Mouse (Mus musculus) macrophage (primary cell): ENCODE results near the gene Lgals2. TPM values are rescaled to one million over a fixed set of nuclear protein-coding genes. Genes with fewer than 3 reads are reported as not detected.

Source experiments
- H3K27ac ChIP-seq: fragments of 350-480 bp; formaldehyde crosslinking; 2 replicates; pipeline ENCODE4 v1.9.0; 2021
- H3K36me3 ChIP-seq: fragments of 350-480 bp; formaldehyde crosslinking; 2 replicates; pipeline ENCODE4 v1.9.0; 2021; ENCODE audit errors: inconsistent target
- H3K4me3 ChIP-seq: fragments of 350-480 bp; formaldehyde crosslinking; 2 replicates; pipeline ENCODE4 v1.9.0; 2021; ENCODE audit errors: inconsistent target
- H3K79me2 ChIP-seq: fragments of 350-480 bp; formaldehyde crosslinking; 2 replicates; pipeline ENCODE4 v1.9.0; 2021; ENCODE audit errors: inconsistent target
- WGBS: methylation state at CpG from one replicate; pipeline ENCODE4 v1.1.7; 2026; ENCODE audit warnings: inconsistent platforms; ENCODE audit not compliant: missing documents; 5-methylcytosine and 5-hydroxymethylcytosine counted together
- polyA plus RNA-seq: library from polyadenylated mRNA; stranded (reverse); fragments of 250-400 nt; gene quantifications from 3 replicates; pipeline ENCODE4 v1.2.4, GENCODE M21; 2018; ENCODE audit warnings: inconsistent platforms
- total RNA-seq, 78 experiments: library from RNA; depleted of rRNA; stranded (reverse); fragments of 250-400 nt; gene quantifications; 1 replicate in 9 of 78; 2 replicates in 24 of 78; 3 replicates in 43 of 78; 4 replicates in 2 of 78; pipeline ENCODE4 v1.2.4; 2018; ENCODE audit warnings: inconsistent platforms in 56 of 78

The Lgals2 gene
- not detected for total RNA-seq (2018; cell fraction: chromatin; rRNA removed)
- total RNA-seq (2018; cell fraction: cytosol; rRNA removed), result not detected
- total RNA-seq (2018; cell fraction: nucleus; rRNA removed), result not detected
- polyA plus RNA-seq, result not detected in 3 replicates

DNA sequence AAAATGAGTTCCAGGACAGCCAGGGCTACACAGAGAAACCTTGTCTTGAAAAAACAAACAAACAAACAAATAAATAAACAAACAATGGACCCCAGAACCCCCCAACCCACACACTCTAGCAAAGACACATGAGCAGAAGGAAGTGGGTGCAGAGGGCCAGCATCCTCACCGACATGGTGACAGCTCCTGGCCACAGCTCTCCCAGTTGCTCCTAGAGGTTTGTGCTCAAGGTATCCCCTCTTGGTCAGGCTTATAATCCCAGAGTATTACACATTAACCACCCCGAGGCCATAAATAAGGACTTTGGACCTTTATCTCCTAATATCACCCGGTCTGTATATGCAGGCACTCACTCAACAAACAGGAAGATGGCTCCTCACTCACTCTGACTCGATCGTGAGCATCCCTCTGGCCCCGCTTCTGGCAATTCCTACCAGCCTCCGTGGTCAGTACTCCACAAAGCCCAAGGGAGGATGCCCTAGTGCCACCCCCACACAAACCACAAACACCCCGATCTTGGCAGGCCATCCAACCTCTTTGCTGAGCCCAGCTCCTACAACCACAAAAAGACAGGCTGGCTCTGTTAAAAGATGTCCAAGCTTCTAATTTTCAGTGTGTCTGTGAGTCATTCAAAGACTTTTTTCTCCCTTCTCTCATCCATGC, at the start of gene Lgals2:
Lgals2 (minus strand) TSS at position 227 of the 663 bp plus-strand sequence.
- 40% methylated on average over 8 of the region's 8 CpGs for WGBS
- Histone ChIP-seq H3K79me2 (no peaks in the 10 kb centered on the region), H3K4me3 (no peak within 1 kb of the TSS)

DNA sequence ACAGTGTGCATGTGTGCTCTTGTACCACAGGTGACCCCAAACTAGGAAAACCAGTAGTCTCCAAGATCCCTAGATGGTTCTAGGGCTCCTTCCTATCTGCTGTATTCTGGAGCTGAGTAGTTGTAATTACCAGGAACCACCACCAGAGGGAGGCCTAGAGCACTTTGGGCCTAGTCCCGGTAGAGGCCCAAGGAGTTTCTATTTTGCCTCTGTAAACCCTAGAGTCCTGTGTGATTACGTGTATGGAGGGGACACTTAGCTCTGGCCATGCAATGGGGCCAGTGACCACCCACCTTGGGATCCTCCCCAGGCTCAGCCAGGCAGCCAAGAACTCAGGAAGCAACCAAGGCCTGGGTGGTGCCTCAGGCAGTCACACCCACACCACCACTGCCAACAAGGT, 47.9 kb upstream of the Lgals2 start:
- H3K4me3 ChIP-seq, result peak overlapping the region; percentile 4; the same call in 1 of the 2 replicates
- WGBS, result 18% methylated on average over 2 of the region's 2 CpGs
- H3K27ac ChIP-seq, result no peak overlapping the region; the same call in 1 of the 2 replicates
- peaks cover 59% of the 10 kb centered on the region for H3K36me3 ChIP-seq
- H3K79me2 ChIP-seq, result peaks cover 32% of the 10 kb centered on the region

More for the DNA sequence above, at the start of gene Lgals2:
- Histone ChIP-seq H3K36me3 (no peaks in the 10 kb centered on the region), H3K27ac (no peak within 1 kb of the TSS)

DNA sequence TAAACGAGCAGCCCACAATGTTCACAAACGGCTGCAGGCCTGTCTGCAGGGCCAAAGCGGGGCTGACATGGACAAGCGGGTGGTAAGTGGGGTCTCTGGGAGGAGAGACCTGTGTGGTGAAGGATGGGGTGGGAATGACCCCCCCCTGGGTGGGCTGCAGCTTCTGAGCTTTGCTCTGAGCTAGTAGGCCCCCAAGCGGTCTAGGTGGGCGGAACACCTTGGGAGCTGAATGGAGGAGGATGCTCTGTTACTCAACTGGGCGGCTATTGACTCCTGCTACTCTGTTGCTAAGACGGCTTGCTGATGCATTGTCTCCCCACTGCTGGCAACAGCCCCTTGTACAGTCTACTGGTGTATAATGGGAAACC, 46.1 kb upstream of the Lgals2 start:
- H3K79me2 ChIP-seq, result peaks cover 32% of the 10 kb centered on the region
- peak overlapping the region; percentile 85; the same call in 1 of the 2 replicates for H3K27ac ChIP-seq
- H3K4me3 ChIP-seq, result peak overlapping the region; percentile 95; the same call in 1 of the 2 replicates
- 86% methylated on average over 8 of the region's 8 CpGs for WGBS
- peaks cover 41% of the 10 kb centered on the region for H3K36me3 ChIP-seq

DNA sequence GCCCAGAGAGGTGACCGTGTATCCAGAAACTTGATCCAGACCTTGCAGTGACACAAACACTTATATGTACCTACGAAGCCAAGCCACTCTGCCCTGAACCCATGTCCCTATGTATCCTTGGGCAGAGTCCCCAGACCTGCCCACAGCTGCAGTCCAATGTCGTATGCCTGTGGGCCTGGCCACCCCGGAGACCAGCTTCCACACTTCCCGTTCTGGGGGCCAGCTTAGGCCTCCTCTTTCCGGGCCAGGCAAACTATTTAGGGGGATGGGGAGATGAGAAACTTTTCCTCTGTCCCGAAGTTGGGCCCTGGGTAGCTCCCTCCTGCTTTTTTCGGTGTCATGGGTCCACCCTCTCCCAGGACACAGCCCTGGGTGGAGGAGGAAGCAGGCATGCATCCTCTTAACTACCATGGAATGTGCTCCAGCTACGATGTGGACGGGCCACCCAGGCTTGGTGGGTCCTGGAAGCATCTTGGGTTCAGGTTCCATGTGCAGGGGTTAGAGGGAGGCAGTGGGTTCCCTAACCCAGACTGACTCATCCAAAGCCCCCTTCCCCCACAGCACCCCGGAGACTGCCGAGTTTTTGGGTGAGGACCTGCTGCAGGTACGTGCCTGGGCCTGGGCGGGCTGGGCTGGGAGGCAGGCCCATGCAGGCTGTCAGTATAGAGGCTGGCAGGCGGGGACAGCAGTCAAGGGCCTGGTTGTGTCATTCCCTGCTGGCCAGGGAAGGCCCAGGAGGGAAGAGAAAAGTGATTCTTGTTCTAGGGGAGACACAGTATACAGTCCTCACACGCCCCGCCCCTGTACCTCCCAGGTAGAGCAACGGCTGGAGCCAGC, 45.5 kb upstream of the Lgals2 start:
- Histone ChIP-seq H3K79me2 (peaks cover 32% of the 10 kb centered on the region), H3K4me3 (peak overlapping the region; percentile 95), H3K36me3 (peaks cover 35% of the 10 kb centered on the region), H3K27ac (peak overlapping the region; percentile 85)
- WGBS, result 26% methylated on average over 17 of the region's 18 CpGs

DNA sequence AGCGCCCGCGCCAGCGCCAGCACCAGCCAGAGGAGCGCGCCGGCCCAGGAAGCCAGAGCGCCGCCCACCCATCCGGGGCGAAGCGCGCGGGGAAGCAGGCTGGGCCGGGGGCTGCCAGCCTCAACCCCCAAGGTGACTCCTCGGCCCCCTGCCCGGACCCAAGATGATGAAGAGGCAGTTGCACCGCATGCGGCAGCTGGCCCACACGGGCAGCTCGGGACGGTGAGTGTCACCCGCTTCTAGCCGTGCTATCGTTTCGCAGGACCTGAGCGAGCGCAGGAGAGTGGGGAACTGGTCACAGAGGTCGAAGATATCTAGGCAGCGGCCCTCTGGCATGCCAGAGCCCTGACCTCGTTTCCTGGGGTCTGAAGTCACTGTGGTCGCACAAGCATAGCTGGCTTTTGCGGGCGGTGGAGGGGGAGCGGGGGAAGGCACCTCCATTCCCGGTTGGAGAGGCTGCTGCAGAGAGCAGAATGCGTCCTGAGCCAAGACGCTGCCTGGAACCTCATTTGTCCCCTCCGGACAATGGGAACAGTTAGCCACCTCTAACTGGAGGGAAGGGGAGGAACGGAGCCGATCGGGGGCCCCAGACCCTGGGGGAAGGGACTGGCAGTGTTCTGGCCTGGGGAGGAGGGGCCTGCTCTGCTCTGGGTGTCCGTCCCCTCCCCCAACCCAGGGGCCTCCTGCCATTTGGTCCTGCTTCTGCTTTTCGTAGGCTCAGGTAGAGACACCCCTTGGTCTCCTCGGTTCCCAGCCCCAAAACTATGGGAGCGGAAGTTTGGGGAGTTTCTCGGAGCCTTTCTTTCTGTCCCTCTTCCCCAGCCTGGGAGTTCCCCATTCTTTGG, 44.6 kb upstream of the Lgals2 start, which contains the start of gene Sh3bp1:
Sh3bp1 (plus strand) TSS at position 29 of the 845 bp plus-strand sequence.
- H3K36me3 ChIP-seq, result peaks cover 26% of the 10 kb centered on the region
- H3K4me3 ChIP-seq, result peak within 1 kb of the TSS; percentile 95
- H3K79me2 ChIP-seq, result peaks cover 32% of the 10 kb centered on the region
- under 1% methylated on average over 43 of the region's 47 CpGs for whole genome bisulfite sequencing
- peak within 1 kb of the TSS; percentile 85 for H3K27ac ChIP-seq

DNA sequence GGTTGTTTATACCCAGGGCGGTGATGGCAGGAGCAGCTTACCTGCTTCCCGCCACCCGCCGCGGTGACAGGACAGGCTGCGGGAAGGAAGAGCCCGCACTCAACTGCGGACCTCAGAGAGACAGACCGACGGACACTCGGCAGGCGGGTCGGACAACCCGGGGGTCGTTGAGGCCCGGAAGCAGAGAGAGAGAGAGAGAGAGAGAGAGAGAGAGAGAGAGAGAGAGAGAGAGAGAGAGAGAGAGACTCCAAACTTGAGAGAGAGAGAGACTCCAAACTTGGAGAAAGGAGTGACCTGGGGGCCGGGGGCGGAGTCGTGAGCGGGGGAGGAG, 44.0 kb upstream of the Lgals2 start, which contains the start of gene Gm49510:
Gm49510 (plus strand) TSS at position 259 of the 331 bp plus-strand sequence.
- Histone ChIP-seq H3K36me3 (peaks cover 20% of the 10 kb centered on the region), H3K4me3 (peak within 1 kb of the TSS; percentile 95), H3K27ac (peak within 1 kb of the TSS; percentile 85), H3K79me2 (peaks cover 32% of the 10 kb centered on the region)
- WGBS, result 0% methylated on average over 4 of the region's 20 CpGs

DNA sequence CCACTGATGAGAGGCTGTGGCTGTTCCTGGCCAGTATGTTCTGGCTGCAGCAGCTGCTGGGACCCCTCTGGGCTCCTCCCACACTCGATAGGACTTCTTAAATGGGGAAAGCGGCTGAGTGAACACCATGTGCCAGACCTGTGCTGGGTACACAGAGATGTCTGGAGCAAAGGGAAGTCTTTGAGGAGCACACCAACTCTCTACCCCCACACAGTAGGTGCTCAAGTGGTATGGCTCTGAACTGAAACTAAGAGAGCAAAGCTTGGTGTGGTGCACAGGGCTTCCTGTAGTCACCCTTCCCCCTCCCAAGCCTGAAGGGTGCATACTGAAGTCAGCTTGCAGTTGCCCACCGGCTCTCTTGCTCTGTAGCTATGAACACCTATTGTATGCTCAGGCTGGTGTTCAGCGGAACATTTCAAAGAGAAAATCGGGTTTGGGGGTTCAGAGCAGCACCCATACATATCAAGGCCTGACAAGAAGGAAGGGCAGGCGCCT, 43.2 kb upstream of the Lgals2 start:
- H3K36me3 ChIP-seq, result peaks cover 16% of the 10 kb centered on the region
- H3K79me2 ChIP-seq, result peaks cover 32% of the 10 kb centered on the region
- peak overlapping the region; percentile 31; the same call in 1 of the 2 replicates for H3K4me3 ChIP-seq
- 17% methylated on average over 6 of the region's 6 CpGs for WGBS
- peak overlapping the region; percentile 43 for H3K27ac ChIP-seq

DNA sequence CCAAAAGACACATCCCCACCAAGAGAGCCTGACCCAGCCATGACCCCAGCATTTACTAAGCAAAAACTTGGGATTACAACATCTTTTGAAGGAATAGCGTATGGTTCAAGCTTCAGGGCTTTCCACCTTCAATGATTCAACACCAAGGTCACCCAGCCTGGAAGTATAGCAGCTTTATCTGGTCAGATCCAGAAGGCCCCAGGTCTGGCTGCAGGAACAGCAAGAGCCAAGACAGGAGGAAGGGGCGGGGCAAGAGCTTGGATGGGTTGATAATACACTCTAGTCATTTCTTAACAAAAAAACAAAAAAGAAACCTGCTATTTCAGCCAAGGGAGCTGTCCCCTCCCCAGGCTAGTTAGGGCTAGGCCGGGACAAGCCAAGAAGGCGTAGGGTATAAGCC, 42.2 kb upstream of the Lgals2 start:
- Histone ChIP-seq H3K4me3 (no peak overlapping the region), H3K36me3 (peaks cover 18% of the 10 kb centered on the region; the same call in 1 of the 2 replicates), H3K79me2 (peaks cover 28% of the 10 kb centered on the region), H3K27ac (no peak overlapping the region)
- WGBS, result 98% methylated on average over 4 of the region's 4 CpGs

DNA sequence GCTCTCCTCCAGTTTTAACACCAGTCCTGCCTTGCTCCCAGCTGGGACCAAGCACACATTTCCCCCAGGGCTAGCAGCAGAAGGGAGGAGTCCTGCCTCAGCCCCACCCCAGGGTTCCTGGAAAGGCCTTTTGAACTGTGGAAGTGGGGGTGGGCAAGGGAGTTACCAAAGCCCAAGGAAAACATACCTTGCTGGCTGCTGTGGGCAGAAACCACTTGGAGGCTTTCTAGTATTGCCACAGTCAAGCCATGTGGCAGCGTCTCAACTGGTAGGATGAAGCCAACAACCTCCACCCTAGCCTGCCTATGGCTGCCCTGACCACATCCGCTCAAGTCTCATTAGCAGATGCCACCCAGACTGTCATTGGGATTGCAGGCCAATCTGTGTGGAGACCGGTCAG, 40.8 kb upstream of the Lgals2 start:
- peaks cover 25% of the 10 kb centered on the region; the same call in 1 of the 2 replicates for H3K36me3 ChIP-seq
- peak overlapping the region; percentile 68 for H3K27ac ChIP-seq
- peaks cover 14% of the 10 kb centered on the region for H3K79me2 ChIP-seq
- H3K4me3 ChIP-seq, result no peak overlapping the region
- 29% methylated on average over 3 of the region's 3 CpGs for WGBS

DNA sequence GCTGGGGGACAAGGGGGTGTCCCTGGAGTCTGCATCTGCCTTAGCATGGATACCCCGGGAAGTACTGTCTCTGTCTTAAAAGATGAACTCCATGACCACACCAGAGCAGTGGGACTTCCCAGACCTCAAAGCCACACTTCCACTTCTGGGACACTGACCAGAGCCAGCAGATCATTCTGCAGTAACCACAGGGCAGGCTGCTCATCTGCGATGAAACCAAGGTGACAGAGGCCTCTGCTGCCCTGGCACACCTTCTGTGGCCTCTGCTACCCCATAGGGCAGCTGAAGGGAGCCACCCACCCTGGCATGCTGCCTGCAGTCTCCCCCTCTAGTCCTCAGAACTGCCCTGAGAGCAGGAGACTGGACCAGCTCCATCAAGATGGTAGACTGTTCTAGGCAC, 40.4 kb upstream of the Lgals2 start:
- peak overlapping the region; percentile 68 for H3K27ac ChIP-seq
- H3K79me2 ChIP-seq, result peaks cover 10% of the 10 kb centered on the region
- 7% methylated on average over 2 of the region's 2 CpGs for WGBS
- no peak overlapping the region for H3K4me3 ChIP-seq
- H3K36me3 ChIP-seq, result peaks cover 29% of the 10 kb centered on the region; the same call in 1 of the 2 replicates

DNA sequence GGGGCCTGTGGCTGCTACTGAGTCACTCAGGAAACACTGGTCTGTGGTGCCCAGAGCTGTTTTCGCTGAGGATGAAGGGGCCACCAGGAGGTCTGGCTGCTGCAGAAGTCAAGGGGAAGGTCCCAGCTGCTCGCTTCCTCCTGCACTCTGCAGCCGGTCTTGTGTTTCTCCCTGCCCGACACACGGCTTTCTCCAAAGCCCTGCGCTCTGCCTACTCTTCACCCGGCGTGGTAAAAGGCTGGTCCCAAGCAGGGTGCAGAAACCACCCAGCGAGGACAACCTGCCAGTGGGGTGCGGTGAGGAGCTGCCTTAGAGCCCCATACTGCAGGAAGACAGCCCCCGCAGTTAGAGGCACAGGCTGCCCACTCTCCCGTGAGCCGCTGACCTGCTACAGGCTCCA, 39.4 kb upstream of the Lgals2 start:
- WGBS, result 14% methylated on average over 13 of the region's 13 CpGs
- Histone ChIP-seq H3K4me3 (no peak overlapping the region), H3K27ac (peak overlapping the region; percentile 68), H3K36me3 (peaks cover 38% of the 10 kb centered on the region; the same call in 1 of the 2 replicates), H3K79me2 (no peaks in the 10 kb centered on the region; the same call in 1 of the 2 replicates)

DNA sequence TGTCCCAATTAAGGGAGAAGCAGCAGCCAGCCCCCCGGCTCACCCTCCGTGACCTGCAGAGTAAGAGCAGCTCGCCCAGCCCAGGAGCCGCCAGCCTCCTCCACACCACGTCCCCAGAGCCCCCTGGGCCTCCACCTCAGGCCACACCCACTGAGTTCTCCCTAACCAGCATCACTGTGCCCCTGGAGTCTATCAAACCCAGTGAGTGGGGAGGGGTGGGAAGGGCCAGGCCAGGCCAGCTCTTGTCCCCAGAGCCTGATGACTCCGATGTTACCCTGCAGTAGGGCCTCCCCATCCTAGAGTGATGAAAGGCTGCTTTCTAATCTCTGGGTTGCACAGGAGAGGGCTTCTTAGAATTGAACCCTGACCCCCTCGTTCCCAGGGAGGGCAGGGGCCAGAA, 37.1 kb upstream of the Lgals2 start:
- no peak overlapping the region for H3K27ac ChIP-seq
- H3K4me3 ChIP-seq, result no peak overlapping the region
- H3K36me3 ChIP-seq, result peaks cover 59% of the 10 kb centered on the region
- 85% methylated on average over 7 of the region's 7 CpGs for WGBS
- no peaks in the 10 kb centered on the region; the same call in 1 of the 2 replicates for H3K79me2 ChIP-seq

DNA sequence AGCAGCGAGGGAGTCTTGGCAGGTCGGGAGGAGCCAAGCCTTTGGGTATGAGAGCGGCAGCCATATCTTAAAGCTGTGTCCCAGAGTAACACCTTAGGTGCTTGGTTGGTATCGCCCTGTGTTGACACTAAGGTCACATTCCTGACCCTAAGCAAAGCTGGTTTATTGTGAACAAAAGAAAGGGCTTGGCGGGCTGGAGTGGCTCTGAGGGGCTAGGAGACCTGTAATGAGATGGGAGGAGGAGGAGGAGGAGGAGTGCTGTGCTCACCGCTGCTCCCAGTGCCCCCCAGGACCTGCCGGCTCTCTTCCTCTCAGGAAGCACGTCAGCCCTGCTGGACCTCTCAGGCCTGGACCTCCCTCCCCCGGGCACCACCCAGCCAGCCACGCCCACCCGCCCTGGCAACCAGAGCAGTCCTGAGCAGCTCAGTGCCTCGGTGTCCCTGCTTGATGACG, 34.1 kb upstream of the Lgals2 start:
- 83% methylated on average over 12 of the region's 13 CpGs for WGBS
- Histone ChIP-seq H3K27ac (no peak overlapping the region), H3K79me2 (no peaks in the 10 kb centered on the region), H3K4me3 (no peak overlapping the region), H3K36me3 (peaks cover 87% of the 10 kb centered on the region)

DNA sequence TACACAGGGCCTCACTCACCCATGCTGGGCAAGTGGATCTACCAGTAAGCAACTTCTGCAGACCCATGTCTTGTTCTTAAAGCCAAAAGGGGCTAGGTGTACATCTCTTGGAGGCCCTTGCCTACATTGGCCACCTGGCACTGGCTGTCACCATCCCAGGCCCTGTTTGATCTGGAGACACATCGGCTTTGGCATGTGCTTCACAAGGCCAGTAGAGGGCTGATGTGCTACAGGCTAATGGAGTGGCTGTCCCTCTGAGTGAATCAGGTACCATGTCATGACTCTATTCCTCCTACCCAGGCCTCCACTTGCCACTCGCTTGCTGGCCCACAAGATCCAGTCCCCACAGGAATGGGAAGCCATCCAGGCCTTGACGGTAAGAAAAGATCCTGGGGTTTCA, 26.5 kb upstream of the Lgals2 start:
- 89% methylated on average over 3 of the region's 3 CpGs for WGBS
- no peak overlapping the region for H3K27ac ChIP-seq
- H3K79me2 ChIP-seq, result peaks cover 22% of the 10 kb centered on the region
- peaks cover 67% of the 10 kb centered on the region for H3K36me3 ChIP-seq
- H3K4me3 ChIP-seq, result no peak overlapping the region
